Mouse (Mus musculus) layer of hippocampus, adult 11-12 months (tissue): ENCODE results near the gene Rac1.

Experiments
- DNase-seq: peaks from one replicate; pipeline ENCODE4 v3.0.0; 2022; ENCODE audit warnings: low spot score

Rac1 gene

GRCm38 (mm10) chr5:143493163-143493562, 34.7 kb downstream of the Rac1 start:
- DNase-seq = no peak

GRCm38 (mm10) chr5:143491736-143492135, 36.1 kb downstream of the Rac1 start:
- no peak for DNase-seq

GRCm38 (mm10) chr5:143489749-143490342, 38.0 kb downstream of the Rac1 start:
- no peak for DNase-seq

- no peak for DNase-seq
Measured at GRCm38 (mm10) chr5:143487998-143488397, 39.8 kb downstream of the Rac1 start.

GRCm38 (mm10) chr5:143487193-143487592, 40.6 kb downstream of the Rac1 start:
- DNase-seq = no peak

GRCm38 (mm10) chr5:143484955-143485354, 42.9 kb downstream of the Rac1 start:
- no peak for DNase-seq

GRCm38 (mm10) chr5:143477901-143478300, 49.9 kb downstream of the Rac1 start:
- no peak for DNase-seq

GRCm38 (mm10) chr5:143476013-143476412, 51.8 kb downstream of the Rac1 start:
- no peak for DNase-seq

GRCm38 (mm10) chr5:143475153-143475844, 52.5 kb downstream of the Rac1 start:
- no peak for DNase-seq

- DNase-seq = no peak
Measured at GRCm38 (mm10) chr5:143471953-143472618, 55.8 kb downstream of the Rac1 start.

GRCm38 (mm10) chr5:143471165-143471546, 56.7 kb downstream of the Rac1 start:
- no peak for DNase-seq

GRCm38 (mm10) chr5:143470421-143471164, 57.2 kb downstream of the Rac1 start:
- DNase-seq = peak; percentile 78

GRCm38 (mm10) chr5:143469628-143470027, 58.2 kb downstream of the Rac1 start:
- DNase-seq = no peak

- DNase-seq = no peak
Measured at GRCm38 (mm10) chr5:143467931-143468330, 59.9 kb downstream of the Rac1 start.

- no peak for DNase-seq
Measured at GRCm38 (mm10) chr5:143466891-143467669, 60.8 kb downstream of the Rac1 start.

GRCm38 (mm10) chr5:143465156-143466085, 62.4 kb downstream of the Rac1 start:
- DNase-seq = no peak

- DNase-seq = no peak
Measured at GRCm38 (mm10) chr5:143464757-143465118, 63.1 kb downstream of the Rac1 start.

GRCm38 (mm10) chr5:143464100-143464756, 63.6 kb downstream of the Rac1 start, which contains the start of gene Daglb:
Gene Daglb, plus strand, starts transcription at chr5:143464584.
- DNase-seq = peak; percentile 92

GRCm38 (mm10) chr5:143463671-143464070, 64.2 kb downstream of the Rac1 start:
- no peak for DNase-seq
